ENCODE assay signal across 9 mouse cellular contexts in the genomic region with DNA sequence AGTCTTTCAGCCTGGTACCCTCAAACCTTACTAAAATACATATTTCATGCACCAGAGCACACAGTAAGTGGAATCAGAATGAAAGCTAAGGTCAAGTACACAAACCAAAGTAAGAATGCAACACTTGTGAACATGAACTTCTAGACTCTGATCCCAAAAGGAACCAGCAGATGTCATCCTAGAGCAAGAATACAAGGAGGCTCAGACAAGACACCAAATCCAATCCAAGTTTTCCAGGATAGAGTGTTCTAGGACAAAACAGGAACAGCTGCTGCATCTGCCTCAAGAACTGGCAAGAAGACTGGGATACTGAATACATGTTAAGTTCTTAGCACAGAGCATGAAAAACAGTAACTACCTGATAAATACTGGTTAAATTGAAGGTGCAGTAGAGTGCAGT. TPM values are rescaled to one million over a fixed set of nuclear protein-coding genes. Genes with fewer than 3 reads are reported as not detected.
DNase-seq lines count a peak whose midpoint lies in the region; ATAC-seq and TF ChIP-seq lines count a peak whose summit lies in the region.
"Had no signal": no experiment of that assay in that cellular context is flagged by ENCODE, and none has a peak within 500 bp of the region (broad histone marks: within the 10 kb centered on the region; RNA-seq: fewer than 3 reads in every experiment).

No protein-coding gene starts in this region.

- peak; percentile 65 for TF ChIP-seq CTCF in midbrain, postnatal 0 days (IDR thresholded peaks at IDR 0.05)

- no peak for ATAC-seq in heart, embryonic 12.5 days (ENCODE audit: insufficient number of reproducible peaks, low FRiP score)
- ATAC-seq in midbrain, postnatal 0 days (ENCODE audit: low FRiP score): no peak

- H3K4me2 ChIP-seq in heart, embryonic 12.5 days: no peak overlapping the region
- H3K4me2 ChIP-seq in midbrain, postnatal 0 days (ENCODE audit: low read depth, low read length, poor library complexity, severe bottlenecking): no peak overlapping the region

- DNase-seq in heart, adult 11 months: peak; percentile 81
- DNase-seq in midbrain, postnatal 0 days (ENCODE audit: low spot score): peak; percentile 1
- no peak for DNase-seq in midbrain, embryonic 10.5 days (ENCODE audit: low spot score)
- DNase-seq in embryo, embryonic 10.5 days (ENCODE audit: low spot score): peak; percentile 22
- peak; percentile 40 for DNase-seq in retina, postnatal 1 day
- no peak for DNase-seq in thymus, postnatal 14 days
- no peak for DNase-seq in thymus, postnatal 36 days

- no peak overlapping the region for H3K4me3 ChIP-seq in heart, embryonic 12.5 days
- no peak overlapping the region for H3K4me3 ChIP-seq in midbrain, postnatal 0 days (ENCODE audit: low read depth, low read length)
- no peak overlapping the region for H3K4me3 ChIP-seq in midbrain, embryonic 10.5 days

- no peaks in the 10 kb centered on the region for H3K27me3 ChIP-seq in heart, embryonic 12.5 days (replicated peaks)
- H3K27me3 ChIP-seq in midbrain, postnatal 0 days (ENCODE audit: insufficient read depth, low read length): no peaks in the 10 kb centered on the region
- H3K27me3 ChIP-seq in midbrain, embryonic 10.5 days (ENCODE audit: low read depth, poor library complexity, severe bottlenecking): no peaks in the 10 kb centered on the region

- H3K36me3 ChIP-seq in heart, embryonic 12.5 days: no peaks in the 10 kb centered on the region
- no peaks in the 10 kb centered on the region for H3K36me3 ChIP-seq in midbrain, postnatal 0 days (ENCODE audit: insufficient read depth, low read length)
- no peaks in the 10 kb centered on the region for H3K36me3 ChIP-seq in midbrain, embryonic 10.5 days

- H3K4me1 ChIP-seq in heart, embryonic 12.5 days (replicated peaks): no peaks in the 10 kb centered on the region
- no peaks in the 10 kb centered on the region for H3K4me1 ChIP-seq in midbrain, postnatal 0 days (ENCODE audit: insufficient read depth, low read length)
- H3K4me1 ChIP-seq in midbrain, embryonic 10.5 days: no peaks in the 10 kb centered on the region

- no peaks in the 10 kb centered on the region for H3K9me3 ChIP-seq in heart, embryonic 12.5 days (replicated peaks)
- H3K9me3 ChIP-seq in midbrain, postnatal 0 days (ENCODE audit: low read length): no peaks in the 10 kb centered on the region
- no peaks in the 10 kb centered on the region for H3K9me3 ChIP-seq in midbrain, embryonic 10.5 days (replicated peaks)

- H3K27ac ChIP-seq in heart, embryonic 12.5 days (ENCODE audit: poor library complexity, severe bottlenecking): no peak overlapping the region
- H3K27ac ChIP-seq in midbrain, postnatal 0 days (ENCODE audit: low read depth, low read length): no peak overlapping the region
- no peak overlapping the region for H3K27ac ChIP-seq in midbrain, embryonic 10.5 days (replicated peaks)

- no peak overlapping the region for H3K9ac ChIP-seq in heart, embryonic 12.5 days
- no peak overlapping the region for H3K9ac ChIP-seq in midbrain, postnatal 0 days (replicated peaks; ENCODE audit: low read length, poor library complexity, severe bottlenecking)

RNA-seq across cellular contexts. Expression of a gene that starts 4.6 kb away (rescaled TPM):
- polyA plus RNA-seq in heart, embryonic 12.5 days (2016; fragmentation: Nextera tagmentation; extraction: Ambion mirVana): not detected in 2 replicates
- not detected in 2 replicates for total RNA-seq in midbrain, postnatal 0 days (2014; rRNA removed)
- polyA plus RNA-seq in midbrain, postnatal 0 days (2015; fragmentation: Nextera tagmentation; extraction: Ambion mirVana): not detected in 2 replicates
- not detected in 2 replicates for polyA plus RNA-seq in midbrain, embryonic 10.5 days (2016; fragmentation: Nextera tagmentation; extraction: Ambion mirVana)
- total RNA-seq: heart, postnatal 36 days had no signal

RNA-seq across cellular contexts. Expression of a gene that starts 8.4 kb away (rescaled TPM):
- polyA plus RNA-seq in heart, embryonic 12.5 days (2016; fragmentation: Nextera tagmentation; extraction: Ambion mirVana): not detected in 2 replicates
- not detected in 2 replicates for total RNA-seq in midbrain, postnatal 0 days (2014; rRNA removed)
- not detected in 2 replicates for polyA plus RNA-seq in midbrain, postnatal 0 days (2015; fragmentation: Nextera tagmentation; extraction: Ambion mirVana)
- not detected in 2 replicates for polyA plus RNA-seq in midbrain, embryonic 10.5 days (2016; fragmentation: Nextera tagmentation; extraction: Ambion mirVana)
- total RNA-seq: heart, postnatal 36 days had no signal

RNA-seq across cellular contexts. Expression of a gene that starts 30.2 kb away (rescaled TPM):
- polyA plus RNA-seq in heart, embryonic 12.5 days (2016; fragmentation: Nextera tagmentation; extraction: Ambion mirVana): not detected in 2 replicates
- total RNA-seq in midbrain, postnatal 0 days (2014; rRNA removed): not detected in 2 replicates
- not detected in 2 replicates for polyA plus RNA-seq in midbrain, postnatal 0 days (2015; fragmentation: Nextera tagmentation; extraction: Ambion mirVana)
- polyA plus RNA-seq in midbrain, embryonic 10.5 days (2016; fragmentation: Nextera tagmentation; extraction: Ambion mirVana): not detected in 2 replicates
- total RNA-seq: heart, postnatal 36 days had no signal

RNA-seq across cellular contexts. Expression of a gene that starts 35.1 kb away (rescaled TPM):
- polyA plus RNA-seq in heart, embryonic 12.5 days (2016; fragmentation: Nextera tagmentation; extraction: Ambion mirVana): not detected in 2 replicates
- not detected in 2 replicates for total RNA-seq in midbrain, postnatal 0 days (2014; rRNA removed)
- polyA plus RNA-seq in midbrain, postnatal 0 days (2015; fragmentation: Nextera tagmentation; extraction: Ambion mirVana): not detected in 2 replicates
- not detected in 2 replicates for polyA plus RNA-seq in midbrain, embryonic 10.5 days (2016; fragmentation: Nextera tagmentation; extraction: Ambion mirVana)
- total RNA-seq: heart, postnatal 36 days had no signal

Comparison
In these comparisons a context has a peak if more than half of its experiments do, and no peak if none do; other contexts are left out.
1. DNase-seq: peak in heart, adult 11 months (single experiment), midbrain, postnatal 0 days (single experiment), embryo, embryonic 10.5 days (single experiment) and retina, postnatal 1 day (single experiment); none in midbrain, embryonic 10.5 days (single experiment), thymus, postnatal 14 days (single experiment) and thymus, postnatal 36 days (0 of 2).